Mouse (Mus musculus) megakaryocyte progenitor cell, adult 5-6 weeks (primary cell): ENCODE measurements around the gene Map3k12. TPM values are rescaled to one million over a fixed set of nuclear protein-coding genes. Genes with fewer than 3 reads are reported as not detected.
A peak's percentile ranks its signal among the peaks of the same experiment; 100 is the strongest.

Source experiments
- ATAC-seq: replicated peaks from 2 replicates; pipeline ENCODE4 v1.8.0; 2016; ENCODE audit warnings: mild to moderate bottlenecking, moderate TSS enrichment, inconsistent platforms; ENCODE audit not compliant: poor library complexity
- total RNA-seq, 2 experiments: library from RNA; stranded (forward) in 1 of 2; stranded (reverse) in 1 of 2; fragments of 157-497, 149-512 nt in 1 of 2; fragments of 200-1000 nt in 1 of 2; gene quantifications; 2 replicates each; pipeline versions ENCODE4 v1.2.3 to v1.2.4; 2015 to 2017

Map3k12 gene
- total RNA-seq, 2 experiments from 2014 or later: 0.12 to 1.2 TPM

DNA sequence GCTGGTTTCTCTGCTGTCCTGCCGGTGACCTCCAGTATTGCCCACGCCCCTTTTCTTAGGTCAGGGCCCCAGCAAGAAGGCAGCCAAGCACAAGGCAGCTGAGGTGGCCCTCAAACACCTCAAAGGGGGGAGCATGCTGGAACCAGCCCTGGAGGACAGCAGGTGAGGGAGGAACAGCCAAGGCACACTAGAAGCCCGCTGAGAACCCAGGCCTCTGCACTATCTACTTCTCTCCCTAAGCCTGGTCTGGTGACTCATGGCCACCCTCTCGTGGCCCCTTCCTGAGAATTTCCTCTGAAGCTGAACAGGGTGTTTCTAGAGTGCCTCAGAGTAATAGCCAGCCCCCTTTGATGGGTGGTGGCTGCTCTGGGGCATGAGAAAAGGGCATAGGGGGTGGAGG is 3.6 kb upstream of the Map3k12 start:
- no peak for ATAC-seq

DNA sequence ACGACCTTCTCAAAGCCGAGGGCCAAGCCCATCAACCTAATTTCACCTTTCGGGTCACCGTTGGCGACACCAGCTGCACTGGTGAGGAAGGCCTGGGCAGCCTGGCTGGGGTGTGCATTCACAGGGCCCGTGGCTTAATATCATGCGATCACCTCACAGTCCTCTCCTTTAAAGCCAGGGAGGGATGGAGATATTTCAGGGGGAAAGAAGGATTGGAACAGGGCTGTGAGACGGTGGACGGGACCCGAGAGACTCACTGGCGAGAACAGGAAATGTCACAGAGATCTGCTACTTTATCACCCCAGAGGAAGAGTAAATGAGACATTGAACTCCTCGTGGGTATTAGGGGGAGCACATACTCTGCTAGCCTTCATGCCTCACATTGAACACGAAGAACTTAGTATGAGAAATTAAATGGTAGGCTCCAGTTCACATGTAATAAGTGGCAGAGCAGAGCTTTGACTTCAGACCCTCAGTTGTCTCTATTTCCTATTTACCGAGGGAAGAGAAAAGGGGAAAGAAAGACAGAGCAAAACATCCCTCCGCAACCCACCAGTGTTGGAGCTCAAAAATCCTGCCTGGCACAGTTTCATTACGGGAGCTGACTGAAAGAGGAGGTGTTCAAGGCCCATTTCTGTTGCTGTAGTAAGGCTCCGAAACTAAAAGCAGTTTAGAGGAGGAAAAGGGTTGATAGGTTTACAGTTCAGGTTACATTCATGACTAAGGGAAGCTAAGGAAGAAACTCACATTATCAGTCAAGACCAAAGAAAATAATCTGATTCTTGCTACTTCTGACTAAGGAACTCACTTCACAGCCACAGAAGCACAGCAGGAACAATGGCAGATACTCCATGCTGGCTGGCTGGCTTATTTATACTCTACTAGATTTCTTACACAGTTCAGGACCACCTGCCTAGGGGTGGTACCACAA is 2.6 kb upstream of the Map3k12 start:
- ATAC-seq: no peak

DNA sequence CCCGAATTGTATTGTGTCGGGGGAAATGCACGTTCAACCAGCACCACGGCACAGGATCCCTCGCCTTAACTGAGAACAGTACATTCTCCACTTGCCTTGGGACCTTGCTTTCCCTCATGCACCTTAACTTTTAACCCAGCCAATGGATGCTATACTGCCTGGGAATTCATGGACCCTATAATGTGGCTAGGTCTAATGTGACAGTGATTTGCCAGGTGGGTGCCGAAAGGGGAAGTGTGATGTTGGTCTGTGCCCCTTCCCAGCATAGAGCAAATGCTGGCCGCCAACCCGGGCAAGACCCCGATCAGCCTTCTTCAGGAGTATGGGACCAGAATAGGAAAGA is 2.0 kb upstream of the Map3k12 start:
- ATAC-seq: no peak

DNA sequence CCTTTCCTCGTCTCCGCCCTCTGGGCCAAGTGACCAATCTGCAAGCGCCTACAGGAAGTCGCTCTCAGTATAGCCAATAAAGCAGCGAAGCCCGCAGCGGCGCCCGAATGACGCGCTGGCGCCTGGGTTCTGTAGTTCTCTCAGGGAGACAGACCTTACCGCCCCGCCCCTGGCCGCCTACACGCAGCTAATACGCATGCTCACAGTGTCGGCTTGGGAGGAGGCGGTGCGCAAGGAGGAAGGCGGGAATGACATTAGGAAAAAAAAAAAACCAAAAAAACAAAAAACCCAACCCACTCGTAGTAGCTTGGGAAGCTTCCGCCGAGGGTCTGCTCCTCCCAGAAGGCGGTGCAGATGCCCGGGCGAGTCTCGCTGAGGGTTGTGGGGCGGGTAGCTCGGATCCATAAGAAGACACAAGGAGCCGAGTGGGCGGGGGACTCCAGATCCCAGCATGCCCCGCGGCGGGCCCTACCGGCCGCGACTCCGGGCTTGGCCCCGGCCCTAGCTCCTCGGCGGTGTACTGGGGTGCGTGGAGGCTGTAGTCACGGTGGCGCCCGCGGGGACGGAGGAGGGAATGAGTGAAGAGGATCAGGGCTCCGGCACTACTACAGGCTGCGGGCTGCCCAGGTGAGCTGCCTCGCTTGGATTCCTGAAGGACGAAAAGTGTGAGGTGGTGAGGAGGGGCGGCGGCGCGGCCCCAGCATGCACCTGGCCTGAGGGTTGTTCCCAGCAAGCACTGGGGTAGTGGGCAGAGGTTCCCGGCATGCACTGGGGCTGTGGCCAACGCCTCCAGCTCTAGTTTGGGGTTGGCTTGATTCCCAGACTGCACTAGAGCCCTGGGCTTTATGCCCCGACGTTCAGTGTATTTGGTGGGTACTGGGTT is 1.4 kb upstream of the Map3k12 start, which contains the start of gene Tarbp2:
TSS of gene Tarbp2 (plus strand) at position 217 of the 883 bp plus-strand sequence.
- peak; percentile 75 for ATAC-seq

DNA sequence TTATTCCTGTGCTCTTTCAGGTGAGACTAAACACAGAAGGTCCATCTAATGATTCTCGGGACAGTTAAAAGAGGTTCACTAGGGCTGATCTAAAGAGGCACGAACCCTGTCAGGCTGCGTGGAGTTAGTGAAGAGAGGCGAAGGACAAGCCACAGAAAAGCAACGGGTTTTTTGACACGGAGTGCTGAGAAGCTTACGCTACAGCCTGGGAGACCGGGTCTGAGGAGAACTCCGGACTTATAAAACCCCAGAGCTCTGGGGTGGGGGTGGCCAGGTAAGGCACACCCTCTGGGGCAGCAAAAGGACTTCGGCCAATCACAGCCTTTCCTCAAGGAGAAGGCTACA is 739 bp upstream of the Map3k12 start:
- ATAC-seq: no peak

DNA sequence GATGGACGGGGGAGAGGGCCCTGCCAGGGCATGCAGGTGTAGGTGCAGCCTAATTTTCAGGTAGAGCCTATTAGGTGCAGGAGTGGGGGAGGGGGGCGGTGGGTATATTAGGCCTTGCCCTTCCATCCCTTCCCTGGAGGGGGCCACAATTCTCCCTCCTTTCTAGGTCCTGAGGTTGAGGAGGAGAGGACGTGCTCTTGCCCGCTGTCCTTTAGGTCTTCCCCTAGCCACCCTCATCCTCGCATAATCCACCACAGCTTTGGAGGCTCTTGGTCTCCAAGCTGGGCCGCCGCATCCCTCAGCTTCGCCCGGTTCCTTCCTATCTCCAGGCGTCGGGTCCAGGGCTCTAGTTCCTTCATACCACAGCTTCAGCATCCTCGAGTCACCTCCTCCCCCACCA is 571 bp downstream of the Map3k12 start:
- ATAC-seq: no peak

DNA sequence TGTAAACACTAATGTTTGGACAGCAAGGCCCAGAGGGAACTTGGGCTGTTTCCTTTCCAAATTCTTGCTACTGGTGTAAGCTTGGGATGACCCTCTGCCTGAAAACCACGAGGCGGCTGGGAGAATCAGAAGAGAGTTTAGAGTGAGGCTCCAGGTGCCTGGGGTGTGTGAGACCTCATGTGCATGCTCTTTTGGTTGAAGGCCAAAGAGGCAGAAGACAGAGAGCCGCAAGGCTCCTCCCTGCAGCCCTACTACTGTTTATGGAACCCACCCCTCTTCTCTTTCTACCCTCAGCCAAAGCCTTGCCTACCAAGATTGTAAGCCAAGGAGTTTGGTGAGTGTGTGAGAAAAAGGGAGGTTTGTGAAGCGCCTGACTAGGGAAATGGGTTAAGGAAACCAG is 1.1 kb downstream of the Map3k12 start:
- ATAC-seq: no peak

DNA sequence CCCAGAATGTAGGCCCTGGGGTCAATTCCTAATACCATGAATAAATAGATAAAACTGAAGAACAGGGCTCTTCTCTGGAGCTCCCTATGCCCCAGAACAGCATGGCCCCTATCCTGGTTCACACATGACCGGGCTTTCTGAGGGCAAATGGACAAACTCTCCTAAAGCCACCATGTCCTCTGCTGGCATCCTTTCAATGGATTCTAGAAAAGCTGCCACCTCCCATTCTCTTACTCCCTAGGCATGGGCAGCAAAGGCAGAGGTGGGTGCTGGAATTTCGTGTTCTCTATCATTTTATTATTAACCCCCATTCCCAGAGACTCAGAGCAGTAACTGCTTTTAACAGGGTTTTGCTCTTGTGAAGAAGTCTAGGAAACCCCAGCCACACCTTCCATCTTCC is 1.6 kb downstream of the Map3k12 start:
- no peak for ATAC-seq

DNA sequence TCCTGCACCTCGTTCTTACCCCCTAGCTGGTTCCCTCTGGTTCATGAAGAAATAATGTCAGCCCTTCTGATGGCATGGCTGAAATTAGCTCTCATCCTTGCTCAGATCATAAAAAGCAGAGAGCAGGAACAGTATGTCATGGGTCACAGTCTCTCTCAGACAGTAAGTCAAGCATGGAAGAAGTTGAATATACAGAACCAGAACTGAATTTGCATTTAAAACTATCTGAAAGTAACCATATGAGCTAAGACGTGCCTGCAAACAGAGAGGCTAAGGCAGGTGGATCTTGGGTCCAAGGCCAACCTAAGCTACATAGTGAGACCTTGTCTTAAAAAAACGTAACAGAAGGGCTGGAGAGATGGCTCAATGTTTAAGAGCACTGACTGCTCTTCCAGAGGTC is 3.9 kb downstream of the Map3k12 start:
- ATAC-seq: no peak

DNA sequence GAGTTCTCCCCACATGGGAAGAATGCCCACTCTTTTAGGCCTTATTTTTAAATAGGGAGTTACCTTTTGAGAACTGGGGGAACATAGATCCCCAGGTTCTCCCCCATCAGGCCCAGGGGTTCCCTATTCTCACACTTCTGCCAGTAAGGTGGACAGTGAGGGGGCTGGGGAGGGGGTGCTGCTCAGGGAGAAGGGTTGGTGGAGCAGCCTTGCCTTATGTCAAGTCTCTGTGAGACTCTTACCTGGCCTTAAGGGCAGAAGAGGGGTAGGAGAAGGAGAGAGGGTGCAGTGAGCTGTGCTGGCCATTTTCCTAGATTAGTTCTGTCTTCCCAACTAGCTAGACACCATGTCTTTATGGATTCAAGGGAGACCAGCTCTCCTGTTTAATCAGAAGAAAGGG is 4.4 kb downstream of the Map3k12 start:
- no peak for ATAC-seq

DNA sequence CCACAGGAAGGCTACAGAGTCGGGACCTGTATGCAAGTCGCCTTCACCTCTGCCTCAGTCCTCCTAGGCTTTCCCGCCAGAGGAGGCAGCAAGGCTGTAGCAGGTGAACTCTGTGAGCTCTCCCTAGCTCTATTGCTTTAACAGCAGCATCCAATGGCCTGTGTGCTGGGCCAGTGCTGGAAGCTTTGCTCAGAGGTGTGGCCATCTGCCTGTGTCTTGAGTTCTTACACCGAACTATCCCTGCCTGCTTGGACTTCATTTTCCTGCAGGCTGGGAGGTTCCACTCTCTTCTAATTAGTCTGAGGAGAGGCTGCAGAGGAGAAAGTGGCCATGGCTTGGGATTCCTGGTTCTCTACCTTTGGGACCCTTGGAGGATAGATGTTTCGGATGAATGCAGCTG is 4.9 kb downstream of the Map3k12 start:
- no peak for ATAC-seq

DNA sequence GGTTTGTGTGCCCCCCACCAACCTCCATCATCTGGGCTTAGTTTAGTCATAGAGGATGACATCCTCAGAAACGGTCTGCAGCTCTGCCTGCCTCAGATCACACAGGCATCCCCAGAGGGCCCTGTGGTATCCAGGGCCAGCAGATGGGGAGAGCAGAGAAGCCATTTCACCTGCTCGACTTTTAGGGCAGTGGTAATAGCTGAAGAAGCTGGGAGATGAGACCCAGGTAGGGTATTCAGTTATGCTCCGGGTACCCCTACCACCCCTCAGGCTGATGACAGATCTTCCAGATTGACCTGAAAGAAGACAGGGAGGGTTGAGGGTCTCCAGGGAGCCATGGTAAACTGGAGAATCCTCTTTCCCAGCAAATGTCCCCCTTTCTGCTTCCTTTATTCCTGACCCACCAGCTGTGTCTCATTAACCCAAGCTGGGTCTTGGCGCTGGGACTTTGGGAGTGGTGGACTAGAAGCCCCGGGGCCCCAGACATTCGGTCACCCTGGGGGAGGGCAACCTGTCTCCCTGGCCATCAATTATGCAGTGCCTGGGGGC is 5.5 kb downstream of the Map3k12 start:
- ATAC-seq: no peak

DNA sequence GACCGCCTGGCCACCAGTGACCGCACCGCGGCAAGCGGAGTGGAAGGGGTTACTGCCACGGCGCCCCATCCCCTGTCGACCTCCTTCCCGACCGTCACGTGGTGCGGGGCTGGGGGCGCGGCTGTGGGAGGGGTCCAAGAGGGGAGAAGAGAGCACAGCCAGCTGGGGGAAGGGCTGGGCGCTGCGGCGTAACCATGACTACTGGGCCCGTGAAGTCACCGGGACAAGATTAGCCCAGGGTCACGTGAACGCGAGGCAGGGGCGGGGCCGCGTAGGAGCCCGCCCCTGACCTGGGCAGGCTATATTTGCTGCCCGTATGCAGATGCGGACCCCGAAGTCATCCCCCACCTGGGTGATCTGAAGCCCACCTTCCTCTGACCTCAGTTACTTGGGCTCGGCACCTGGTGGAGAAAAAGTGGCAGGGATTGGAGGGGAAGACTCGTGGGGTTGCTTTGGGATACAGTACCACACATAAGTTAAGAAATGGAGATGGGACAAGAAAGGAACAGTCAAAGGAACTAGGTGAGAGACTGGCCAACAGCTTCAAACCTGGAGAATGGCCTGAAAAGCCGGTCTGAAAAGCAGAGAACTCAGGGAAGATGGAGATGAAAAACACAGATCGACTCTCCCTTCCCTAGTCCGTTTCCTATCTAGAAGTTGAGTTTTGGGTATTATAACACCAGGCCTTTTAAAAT is 6.1 kb downstream of the Map3k12 start:
- peak; percentile 90 for ATAC-seq

DNA sequence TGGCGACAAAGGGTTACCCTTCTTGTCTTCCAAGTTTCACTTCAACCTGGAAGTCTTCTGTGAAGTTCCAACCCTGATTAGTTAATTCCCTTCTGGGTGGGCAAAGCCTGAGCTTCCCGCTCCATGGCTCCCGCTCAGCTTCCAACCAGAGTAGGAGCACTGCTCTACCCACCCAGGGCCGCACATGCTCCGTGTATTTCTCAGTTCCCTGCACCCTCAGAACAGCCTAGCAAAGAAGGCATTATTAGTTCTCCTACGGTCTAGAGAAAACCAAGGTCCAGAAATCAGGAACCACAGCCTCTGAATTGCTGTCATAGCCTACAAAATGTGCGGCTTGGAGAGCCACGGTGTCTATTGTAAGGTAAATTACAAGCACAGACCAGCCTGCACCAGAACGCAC is 6.8 kb downstream of the Map3k12 start:
- ATAC-seq: peak; percentile 4; the same call in 1 of the 2 replicates

DNA sequence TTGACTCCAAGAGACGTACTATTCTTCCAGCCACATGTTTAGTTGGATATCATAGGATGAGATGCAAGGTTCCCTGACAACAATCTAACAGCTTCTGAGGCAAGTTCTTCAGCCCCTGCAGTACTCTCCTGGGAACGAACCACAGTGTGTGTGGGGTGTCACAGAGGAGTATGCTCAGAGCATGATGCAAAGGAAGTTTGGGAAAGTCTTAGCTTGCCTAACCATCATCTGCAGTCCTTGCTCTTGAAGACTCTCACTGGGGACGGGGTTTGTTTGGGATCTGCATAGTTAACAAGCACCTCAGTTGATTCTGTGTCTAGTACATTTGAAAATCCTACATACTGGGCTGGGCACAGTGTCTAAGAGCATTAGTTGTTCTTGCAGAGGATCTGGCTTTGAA is 8.5 kb downstream of the Map3k12 start:
- no peak for ATAC-seq

DNA sequence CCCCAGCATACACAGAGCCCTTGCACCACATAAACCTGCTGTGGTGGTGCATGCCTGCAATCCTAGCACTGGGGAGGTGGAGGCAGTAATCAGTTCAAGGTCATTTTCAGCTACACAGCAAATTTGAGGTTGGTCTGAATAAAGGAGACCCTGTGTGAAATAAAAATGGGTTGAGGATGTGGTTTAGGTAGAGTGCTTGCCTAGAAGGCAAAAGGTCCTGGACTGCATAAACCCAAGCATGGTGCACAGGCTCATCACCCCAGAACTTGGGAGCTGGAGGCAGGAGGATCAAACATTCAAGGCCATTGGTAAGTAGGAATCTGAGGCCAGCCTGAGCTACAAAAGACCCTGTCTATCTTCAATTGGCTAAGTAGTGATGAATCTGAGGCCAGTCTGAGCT is 9.3 kb downstream of the Map3k12 start:
- no peak for ATAC-seq

DNA sequence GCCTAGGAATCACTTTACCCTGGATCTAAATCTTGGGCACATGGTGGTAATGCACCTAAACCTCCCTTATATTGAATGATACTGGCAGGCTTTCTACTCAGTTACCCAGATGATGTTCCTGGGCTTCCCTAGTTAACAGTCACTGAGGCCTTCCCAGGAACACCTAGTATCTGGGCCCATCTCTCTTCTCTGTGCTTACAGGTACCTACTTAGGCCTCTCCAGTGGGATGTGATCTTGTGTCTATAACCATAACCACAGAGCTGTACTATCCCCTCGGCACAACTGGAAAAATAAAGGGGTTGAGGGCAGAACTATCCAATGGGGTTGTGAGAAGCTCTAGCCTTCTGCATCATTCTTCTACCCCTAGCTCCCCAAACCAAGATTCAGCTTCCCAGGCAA is 10.0 kb downstream of the Map3k12 start:
- ATAC-seq: no peak

DNA sequence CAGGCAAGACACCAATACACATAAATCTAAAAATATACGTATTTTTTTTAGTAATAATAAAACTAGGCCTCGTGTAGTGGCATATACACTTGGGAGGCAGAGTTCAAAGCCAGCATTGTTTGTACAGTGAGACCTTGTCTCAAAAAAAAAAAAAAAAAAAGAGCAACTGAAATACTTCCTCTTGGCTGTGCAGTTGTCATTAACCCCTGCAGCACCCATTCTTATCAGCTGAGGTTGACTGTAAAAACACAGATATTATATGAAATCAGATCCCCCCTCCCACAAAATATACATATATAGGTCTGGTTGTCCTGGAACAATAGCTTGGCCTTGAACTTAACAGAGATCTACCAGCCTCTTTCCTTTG is 10.4 kb downstream of the Map3k12 start:
- no peak for ATAC-seq

DNA sequence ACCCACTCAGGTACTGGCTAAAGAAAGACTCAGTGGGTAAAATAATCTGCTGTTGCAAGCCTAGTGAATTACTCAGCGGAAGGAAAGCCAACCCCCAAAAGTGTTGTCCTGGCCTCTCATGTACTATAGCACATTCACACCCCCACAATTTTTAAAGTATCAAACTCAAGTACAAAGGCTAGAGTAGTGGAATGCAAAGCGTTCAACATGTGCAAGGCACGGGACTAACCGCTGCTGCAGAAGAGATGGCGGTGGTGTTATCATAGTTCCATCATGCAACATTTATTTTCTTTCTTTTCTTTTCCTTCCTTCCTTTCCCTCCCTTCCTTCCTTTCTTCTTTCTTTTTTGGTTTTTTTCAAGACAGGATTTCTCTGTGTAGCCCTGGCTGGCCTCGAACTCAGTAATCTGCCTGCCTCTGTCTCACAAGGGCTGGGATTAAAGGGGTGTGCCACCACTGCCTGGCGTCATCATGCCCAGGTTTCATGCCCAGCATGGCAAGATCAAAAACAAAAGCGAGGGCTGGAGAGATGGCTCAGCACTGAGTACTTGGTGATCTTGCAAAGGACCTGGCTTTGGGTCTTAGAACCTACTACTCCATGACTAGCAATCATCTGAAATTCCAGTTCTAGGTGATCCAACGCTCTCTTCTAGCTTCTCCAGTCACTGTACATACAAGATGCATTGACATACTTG is 10.9 kb downstream of the Map3k12 start:
- ATAC-seq: no peak

DNA sequence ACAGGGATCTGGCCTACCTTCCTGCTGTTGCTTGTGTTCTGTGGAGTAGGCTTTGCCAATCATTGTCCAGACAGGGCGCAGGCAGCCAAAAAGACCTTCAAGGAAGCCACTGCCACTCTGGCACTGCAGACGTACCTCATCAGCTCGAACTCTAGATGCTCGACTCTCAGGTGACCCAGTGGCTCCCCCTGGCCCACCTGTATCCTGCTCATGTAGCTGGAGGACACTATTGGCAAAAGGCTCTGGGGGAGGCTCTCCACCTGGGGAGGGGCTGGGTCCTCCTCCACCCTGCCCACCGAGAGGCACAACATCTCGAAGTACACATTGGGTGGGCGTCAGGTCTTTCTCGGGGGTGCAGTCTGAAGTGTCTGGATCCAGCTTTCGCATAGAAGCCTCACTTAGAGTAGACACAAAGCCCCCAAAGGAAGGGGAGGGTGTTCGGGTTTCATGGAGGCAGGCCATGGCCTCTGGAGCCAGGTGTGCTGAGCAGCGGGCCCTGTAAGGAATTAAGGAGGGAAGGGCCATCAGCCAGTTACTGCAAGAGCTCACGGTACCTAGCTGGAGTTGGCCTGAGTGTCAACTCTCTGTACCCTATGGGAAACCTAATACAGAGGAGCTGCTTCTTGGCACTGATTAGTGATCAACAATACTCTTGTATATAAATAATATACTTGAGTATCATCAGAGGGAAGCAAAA is 11.6 kb downstream of the Map3k12 start:
- ATAC-seq: no peak
